Mouse (Mus musculus): Measurements from ENCODE around the gene Ltbp2. TPM values are rescaled to one million over a fixed set of nuclear protein-coding genes. Genes with fewer than 3 reads are reported as not detected.

Ltbp2 gene
- total and polyA plus RNA-seq, 2 experiments from 2014 or later, result 1.1 to 8.1 TPM

- Histone ChIP-seq H3K27me3 (ENCODE audit: control insufficient read depth, insufficient read depth, low read length) (peaks cover 4% of the 10 kb centered on the region; the same call in 1 of the 2 replicates), H3K27ac (ENCODE audit: low read depth) (no peak overlapping the region), H3K4me3 (ENCODE audit: low read depth, low read length) (no peak overlapping the region), H3K4me1 (ENCODE audit: control insufficient read depth, insufficient read depth) (no peaks in the 10 kb centered on the region), H3K9me3 (replicated peaks; ENCODE audit: control insufficient read depth, low read length) (no peaks in the 10 kb centered on the region), H3K9ac (replicated peaks; ENCODE audit: low read depth, low read length) (no peak overlapping the region), H3K36me3 (replicated peaks; ENCODE audit: control insufficient read depth, insufficient read depth, low read length) (no peaks in the 10 kb centered on the region), H3K4me2 (ENCODE audit: low read depth, low read length) (no peak overlapping the region)
- ATAC-seq (ENCODE audit: insufficient read depth, low read depth) (no peak), DNase-seq (ENCODE audit: low spot score) (no peak)
- TF ChIP-seq EP300 (IDR thresholded peaks at IDR 0.05; ENCODE audit: low read depth), result no peak
- TF ChIP-seq CTCF (IDR thresholded peaks at IDR 0.05; ENCODE audit: low read depth), result no peak
- 61% methylated on average over 9 of the region's 9 CpGs for WGBS
Observed at GRCm38 (mm10) chr12:84893648-84894628, 17.6 kb upstream of the Ltbp2 start.

DNA sequence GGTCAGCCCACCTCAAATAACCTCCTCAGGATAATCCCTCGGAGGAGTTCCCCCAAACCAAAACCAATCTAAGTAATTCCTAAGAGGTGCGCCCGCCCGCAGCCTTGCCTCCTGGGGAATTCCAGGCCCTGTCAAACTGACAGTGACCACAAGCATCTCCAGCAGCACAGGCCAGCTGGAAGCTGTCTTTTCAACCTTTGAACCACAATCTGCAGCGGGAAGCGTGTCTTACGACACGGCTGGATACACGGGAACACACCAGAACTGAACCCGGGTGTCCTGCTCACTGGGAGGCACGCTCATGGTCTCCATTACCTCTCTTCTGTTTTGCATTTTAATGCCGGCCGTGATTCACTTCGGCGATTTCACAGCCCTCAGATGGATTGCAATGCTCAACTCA lies 14.0 kb upstream of the Ltbp2 start:
- TF ChIP-seq CTCF (IDR thresholded peaks at IDR 0.05; ENCODE audit: low read depth) (no peak), EP300 (IDR thresholded peaks at IDR 0.05; ENCODE audit: low read depth) (no peak)
- H3K9ac ChIP-seq (replicated peaks; ENCODE audit: low read depth, low read length), result no peak overlapping the region
- H3K27ac ChIP-seq (ENCODE audit: low read depth), result no peak overlapping the region
- no peak overlapping the region for H3K4me2 ChIP-seq (ENCODE audit: low read depth, low read length)
- DNase-seq (ENCODE audit: low spot score) (no peak), ATAC-seq (ENCODE audit: insufficient read depth, low read depth) (no peak)
- no peak overlapping the region for H3K4me3 ChIP-seq (ENCODE audit: low read depth, low read length)
- H3K9me3 ChIP-seq (replicated peaks; ENCODE audit: control insufficient read depth, low read length), result no peaks in the 10 kb centered on the region
- no peaks in the 10 kb centered on the region for H3K36me3 ChIP-seq (replicated peaks; ENCODE audit: control insufficient read depth, insufficient read depth, low read length)
- H3K27me3 ChIP-seq (ENCODE audit: control insufficient read depth, insufficient read depth, low read length), result 0 out of 2 replicates have a peak, but pooled peaks cover 3% of the 10 kb centered on the region
- 67% methylated on average over 15 of the region's 15 CpGs for WGBS
- no peaks in the 10 kb centered on the region for H3K4me1 ChIP-seq (ENCODE audit: control insufficient read depth, insufficient read depth)

DNA sequence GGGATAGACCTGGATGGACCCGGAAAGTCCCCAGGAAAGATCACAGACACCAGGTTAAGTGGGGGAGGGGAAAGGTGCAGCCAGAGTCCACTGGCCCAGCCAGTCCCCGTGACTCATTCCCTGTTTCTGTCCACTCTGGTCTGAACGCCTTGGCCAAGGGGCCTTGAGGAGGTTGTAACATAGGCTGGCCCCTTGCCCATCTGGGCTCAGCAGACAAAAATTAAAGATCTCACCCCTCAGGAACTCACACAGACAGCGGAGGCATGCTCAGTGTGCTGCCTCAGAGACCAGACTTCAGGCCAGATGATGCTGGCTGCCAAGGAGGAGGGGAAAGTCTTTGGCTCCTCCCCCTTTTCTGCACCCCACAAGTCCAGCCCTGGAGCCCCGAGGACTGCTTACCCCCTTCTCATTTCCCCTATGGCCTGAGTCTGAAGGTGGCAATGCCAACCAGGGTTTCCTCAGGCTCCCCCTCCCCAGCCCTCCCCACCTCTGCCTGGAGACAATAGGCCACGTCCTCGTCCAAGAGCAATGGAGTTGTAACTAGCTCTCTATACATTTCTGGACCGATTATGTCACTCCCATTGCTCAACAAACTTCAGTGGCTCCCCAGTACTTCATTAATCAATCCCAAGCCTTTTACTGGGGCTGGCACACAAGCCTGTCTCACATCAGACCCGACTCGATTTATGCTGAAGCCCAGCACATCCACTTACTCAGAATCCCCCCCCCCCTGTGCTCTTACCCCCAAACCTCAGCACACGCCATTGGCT lies 9.0 kb upstream of the Ltbp2 start:
- DNase-seq (ENCODE audit: low spot score) (peak; percentile 20), ATAC-seq (ENCODE audit: insufficient read depth, low read depth) (peak; percentile 69)
- peaks cover 15% of the 10 kb centered on the region; the same call in 1 of the 2 replicates for H3K27me3 ChIP-seq (ENCODE audit: control insufficient read depth, insufficient read depth, low read length)
- H3K4me1 ChIP-seq (ENCODE audit: control insufficient read depth, insufficient read depth), result no peaks in the 10 kb centered on the region
- H3K4me3 ChIP-seq (ENCODE audit: low read depth, low read length), result no peak overlapping the region
- WGBS, result 58% methylated on average over 11 of the region's 11 CpGs
- H3K9ac ChIP-seq (replicated peaks; ENCODE audit: low read depth, low read length), result no peak overlapping the region
- H3K4me2 ChIP-seq (ENCODE audit: low read depth, low read length), result no peak overlapping the region
- H3K9me3 ChIP-seq (replicated peaks; ENCODE audit: control insufficient read depth, low read length), result no peaks in the 10 kb centered on the region
- TF ChIP-seq CTCF (IDR thresholded peaks at IDR 0.05; ENCODE audit: low read depth), result no peak
- TF ChIP-seq EP300 (IDR thresholded peaks at IDR 0.05; ENCODE audit: low read depth), result no peak
- H3K36me3 ChIP-seq (replicated peaks; ENCODE audit: control insufficient read depth, insufficient read depth, low read length), result no peaks in the 10 kb centered on the region
- peak overlapping the region; percentile 55; the same call in 1 of the 2 replicates for H3K27ac ChIP-seq (ENCODE audit: low read depth)

DNA sequence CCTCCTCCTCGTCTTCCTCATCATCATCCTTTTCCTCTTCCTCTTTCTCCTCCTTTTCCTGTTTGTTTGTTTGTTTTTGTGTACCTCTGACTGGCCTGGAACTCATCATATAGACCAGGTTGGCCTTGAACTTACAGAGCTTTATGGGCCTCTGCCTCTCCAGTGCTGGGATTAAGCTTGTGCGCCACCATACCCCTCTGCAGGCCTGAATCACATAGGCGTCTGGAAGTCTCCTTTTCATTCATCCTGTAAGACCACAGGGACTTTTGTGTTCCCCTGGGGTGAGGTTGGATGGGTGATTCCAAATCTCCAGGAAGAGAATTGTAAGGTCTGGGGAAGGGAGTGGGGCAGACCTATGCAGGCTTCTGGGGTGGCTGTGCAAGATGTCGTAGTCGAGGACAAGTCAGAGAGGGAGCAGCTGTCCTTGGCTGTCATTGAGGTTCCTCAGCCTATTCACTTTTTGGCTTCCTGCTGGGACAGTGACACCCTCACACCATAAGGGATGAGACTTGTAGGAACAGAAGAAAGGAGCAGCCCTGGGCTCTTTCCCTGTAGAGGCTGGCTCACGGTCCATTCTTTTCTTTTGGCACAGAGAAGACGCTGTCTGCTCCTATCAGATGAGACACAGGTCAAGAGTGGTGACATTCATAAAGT lies 8.2 kb upstream of the Ltbp2 start:
- no peak for TF ChIP-seq EP300 (IDR thresholded peaks at IDR 0.05; ENCODE audit: low read depth)
- no peak for TF ChIP-seq CTCF (IDR thresholded peaks at IDR 0.05; ENCODE audit: low read depth)
- 68% methylated on average over 7 of the region's 7 CpGs for WGBS
- Histone ChIP-seq H3K9me3 (replicated peaks; ENCODE audit: control insufficient read depth, low read length) (no peaks in the 10 kb centered on the region), H3K9ac (replicated peaks; ENCODE audit: low read depth, low read length) (no peak overlapping the region), H3K27ac (ENCODE audit: low read depth) (peak overlapping the region; percentile 55; the same call in 1 of the 2 replicates), H3K36me3 (replicated peaks; ENCODE audit: control insufficient read depth, insufficient read depth, low read length) (no peaks in the 10 kb centered on the region), H3K4me2 (ENCODE audit: low read depth, low read length) (no peak overlapping the region), H3K4me1 (ENCODE audit: control insufficient read depth, insufficient read depth) (no peaks in the 10 kb centered on the region), H3K27me3 (ENCODE audit: control insufficient read depth, insufficient read depth, low read length) (peaks cover 22% of the 10 kb centered on the region; the same call in 1 of the 2 replicates), H3K4me3 (ENCODE audit: low read depth, low read length) (no peak overlapping the region)
- no peak for DNase-seq (ENCODE audit: low spot score)
- peak; percentile 58 for ATAC-seq (ENCODE audit: insufficient read depth, low read depth)

DNA sequence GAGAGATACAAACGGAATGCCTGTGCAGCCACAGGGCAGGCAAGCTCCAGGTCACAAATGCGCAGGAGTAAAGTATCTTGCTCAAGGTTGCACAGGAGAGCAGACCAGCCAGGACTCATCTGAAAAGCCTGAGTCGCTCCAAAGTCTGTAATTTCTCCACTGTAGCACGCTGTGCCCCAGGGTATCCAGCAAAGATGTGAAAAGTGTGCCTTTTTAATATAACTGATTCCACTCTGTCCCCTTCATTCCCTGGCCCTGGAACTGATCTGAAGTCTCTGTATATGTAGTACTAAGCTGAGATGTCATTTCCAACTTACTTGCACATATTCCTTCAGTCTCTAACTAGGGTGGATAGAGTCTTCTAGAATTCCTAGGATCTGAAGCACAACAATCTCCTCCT lies 6.5 kb upstream of the Ltbp2 start:
- Histone ChIP-seq H3K4me1 (ENCODE audit: control insufficient read depth, insufficient read depth) (no peaks in the 10 kb centered on the region), H3K36me3 (replicated peaks; ENCODE audit: control insufficient read depth, insufficient read depth, low read length) (no peaks in the 10 kb centered on the region), H3K27me3 (ENCODE audit: control insufficient read depth, insufficient read depth, low read length) (peaks cover 35% of the 10 kb centered on the region), H3K4me2 (ENCODE audit: low read depth, low read length) (no peak overlapping the region), H3K27ac (ENCODE audit: low read depth) (no peak overlapping the region), H3K9me3 (replicated peaks; ENCODE audit: control insufficient read depth, low read length) (no peaks in the 10 kb centered on the region), H3K4me3 (ENCODE audit: low read depth, low read length) (no peak overlapping the region), H3K9ac (replicated peaks; ENCODE audit: low read depth, low read length) (no peak overlapping the region)
- DNase-seq (ENCODE audit: low spot score), result no peak
- TF ChIP-seq EP300 (IDR thresholded peaks at IDR 0.05; ENCODE audit: low read depth) (no peak), CTCF (IDR thresholded peaks at IDR 0.05; ENCODE audit: low read depth) (no peak)
- WGBS, result 78% methylated on average over 4 of the region's 4 CpGs
- ATAC-seq (ENCODE audit: insufficient read depth, low read depth), result no peak
